Mouse (Mus musculus) spleen, adult 2 months (tissue): ENCODE data around the gene Vti1a.

ENCODE experiments used
- CTCF ChIP-seq: fragments of 200-500 bp; IDR thresholded peaks from 2 replicates; pipeline ENCODE4 v1.5.1; 2011; ENCODE audit warnings: mild to moderate bottlenecking, inconsistent platforms; ENCODE audit not compliant: insufficient read depth, insufficient read length, insufficient replicate concordance; ENCODE audit errors: extremely low read depth
- POLR2A ChIP-seq: fragments of 200-500 bp; IDR thresholded peaks from 2 replicates; pipeline ENCODE4 v1.6.1; 2011; ENCODE audit warnings: low read depth, low read length, inconsistent platforms

- no peak for TF ChIP-seq CTCF
- TF ChIP-seq POLR2A = no peak
Measured at GRCm38 (mm10) chr19:55649363-55649762, 333.3 kb downstream of the Vti1a start.
